Mouse (Mus musculus): ENCODE results near the gene Mtmr2. TPM values are rescaled to one million over a fixed set of nuclear protein-coding genes. Genes with fewer than 3 reads are reported as not detected.
A peak's percentile ranks its signal among the peaks of the same experiment; 100 is the strongest.

Mtmr2 gene
- polyA plus RNA-seq, 1 experiment from 2014 or later: 76.7 TPM

DNA sequence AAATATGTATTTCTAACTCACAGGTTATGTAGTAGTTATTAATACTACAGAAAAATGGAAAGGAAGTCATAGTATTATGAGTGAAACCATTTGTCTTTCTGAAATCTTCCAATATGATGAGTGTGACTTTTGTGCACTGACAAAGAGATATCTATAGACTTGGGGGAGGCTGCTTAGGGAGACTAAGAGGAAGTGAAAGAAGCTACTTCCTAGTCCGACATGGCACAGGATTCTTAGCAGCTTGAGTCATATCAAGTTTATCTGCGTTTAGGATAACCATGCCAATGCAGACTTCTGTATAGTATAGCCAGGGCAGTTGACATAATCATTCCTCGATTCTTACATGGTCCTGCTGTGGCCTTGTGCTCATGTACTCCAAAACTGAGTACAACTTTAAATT is 87.0 kb downstream of the Mtmr2 start:
- Histone ChIP-seq H3K4me3 (replicated peaks; ENCODE audit: low read depth, low read length) (no peak overlapping the region), H3K4me2 (ENCODE audit: low read length) (no peak overlapping the region), H3K9me3 (replicated peaks; ENCODE audit: low read length) (no peaks in the 10 kb centered on the region), H3K4me1 (replicated peaks; ENCODE audit: insufficient read depth, low read length) (no peaks in the 10 kb centered on the region), H3K27ac (no peak overlapping the region), H3K27me3 (ENCODE audit: insufficient read depth, low read length) (no peaks in the 10 kb centered on the region), H3K36me3 (ENCODE audit: insufficient read depth, low read length) (peaks cover 71% of the 10 kb centered on the region), H3K9ac (ENCODE audit: low read depth, low read length) (no peak overlapping the region)
- DNase-seq (ENCODE audit: low spot score) (no peak), ATAC-seq (replicated peaks; ENCODE audit: low FRiP score, low read depth) (no peak)
- WGBS: 77% methylated on average over 3 of the region's 3 CpGs
- no peak for TF ChIP-seq CTCF (IDR thresholded peaks at IDR 0.05; ENCODE audit: low read depth)

GRCm38 (mm10) chr9:13836726-13837125 is 88.5 kb downstream of the Mtmr2 start:
- Histone ChIP-seq H3K4me3 (replicated peaks; ENCODE audit: low read depth, low read length) (no peak overlapping the region), H3K4me1 (replicated peaks; ENCODE audit: insufficient read depth, low read length) (no peaks in the 10 kb centered on the region), H3K9ac (ENCODE audit: low read depth, low read length) (no peak overlapping the region), H3K4me2 (ENCODE audit: low read length) (no peak overlapping the region), H3K36me3 (ENCODE audit: insufficient read depth, low read length) (peaks cover 73% of the 10 kb centered on the region), H3K27ac (no peak overlapping the region), H3K9me3 (replicated peaks; ENCODE audit: low read length) (no peaks in the 10 kb centered on the region), H3K27me3 (ENCODE audit: insufficient read depth, low read length) (no peaks in the 10 kb centered on the region)
- 68% methylated on average over 2 of the region's 2 CpGs for WGBS
- DNase-seq (ENCODE audit: low spot score): no peak
- ATAC-seq (replicated peaks; ENCODE audit: low FRiP score, low read depth): no peak
- TF ChIP-seq CTCF (IDR thresholded peaks at IDR 0.05; ENCODE audit: low read depth): no peak

DNA sequence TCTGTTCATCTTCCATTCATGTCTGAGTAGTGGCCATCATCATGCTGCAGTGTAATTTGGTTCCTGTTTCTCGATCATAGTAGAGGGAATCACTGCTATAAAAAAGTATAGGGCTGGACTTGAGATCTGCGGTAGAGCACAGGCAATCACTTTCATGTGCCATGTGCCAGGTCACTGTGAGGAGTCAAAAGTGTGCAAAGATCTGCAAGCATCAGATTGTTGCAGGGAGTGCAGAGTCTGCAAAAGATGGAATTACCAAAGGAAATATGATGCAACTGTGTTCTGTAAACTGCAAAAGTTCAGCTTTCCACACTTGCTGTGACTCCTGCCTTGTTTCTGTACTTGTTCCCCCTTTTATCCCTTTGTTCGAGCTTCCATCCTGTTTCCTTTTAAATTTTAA is 99.4 kb downstream of the Mtmr2 start:
- H3K9ac ChIP-seq (ENCODE audit: low read depth, low read length): no peak overlapping the region
- TF ChIP-seq CTCF (IDR thresholded peaks at IDR 0.05; ENCODE audit: low read depth): no peak
- H3K9me3 ChIP-seq (replicated peaks; ENCODE audit: low read length): no peaks in the 10 kb centered on the region
- H3K36me3 ChIP-seq (ENCODE audit: insufficient read depth, low read length): peaks cover 16% of the 10 kb centered on the region; the same call in 1 of the 2 replicates
- no peaks in the 10 kb centered on the region for H3K27me3 ChIP-seq (ENCODE audit: insufficient read depth, low read length)
- no peak overlapping the region for H3K4me2 ChIP-seq (ENCODE audit: low read length)
- DNase-seq (ENCODE audit: low spot score): no peak
- H3K4me3 ChIP-seq (replicated peaks; ENCODE audit: low read depth, low read length): no peak overlapping the region
- H3K4me1 ChIP-seq (replicated peaks; ENCODE audit: insufficient read depth, low read length): no peaks in the 10 kb centered on the region
- WGBS: 73% methylated on average over 3 of the region's 3 CpGs
- H3K27ac ChIP-seq: no peak overlapping the region
- ATAC-seq (replicated peaks; ENCODE audit: low FRiP score, low read depth): no peak

DNA sequence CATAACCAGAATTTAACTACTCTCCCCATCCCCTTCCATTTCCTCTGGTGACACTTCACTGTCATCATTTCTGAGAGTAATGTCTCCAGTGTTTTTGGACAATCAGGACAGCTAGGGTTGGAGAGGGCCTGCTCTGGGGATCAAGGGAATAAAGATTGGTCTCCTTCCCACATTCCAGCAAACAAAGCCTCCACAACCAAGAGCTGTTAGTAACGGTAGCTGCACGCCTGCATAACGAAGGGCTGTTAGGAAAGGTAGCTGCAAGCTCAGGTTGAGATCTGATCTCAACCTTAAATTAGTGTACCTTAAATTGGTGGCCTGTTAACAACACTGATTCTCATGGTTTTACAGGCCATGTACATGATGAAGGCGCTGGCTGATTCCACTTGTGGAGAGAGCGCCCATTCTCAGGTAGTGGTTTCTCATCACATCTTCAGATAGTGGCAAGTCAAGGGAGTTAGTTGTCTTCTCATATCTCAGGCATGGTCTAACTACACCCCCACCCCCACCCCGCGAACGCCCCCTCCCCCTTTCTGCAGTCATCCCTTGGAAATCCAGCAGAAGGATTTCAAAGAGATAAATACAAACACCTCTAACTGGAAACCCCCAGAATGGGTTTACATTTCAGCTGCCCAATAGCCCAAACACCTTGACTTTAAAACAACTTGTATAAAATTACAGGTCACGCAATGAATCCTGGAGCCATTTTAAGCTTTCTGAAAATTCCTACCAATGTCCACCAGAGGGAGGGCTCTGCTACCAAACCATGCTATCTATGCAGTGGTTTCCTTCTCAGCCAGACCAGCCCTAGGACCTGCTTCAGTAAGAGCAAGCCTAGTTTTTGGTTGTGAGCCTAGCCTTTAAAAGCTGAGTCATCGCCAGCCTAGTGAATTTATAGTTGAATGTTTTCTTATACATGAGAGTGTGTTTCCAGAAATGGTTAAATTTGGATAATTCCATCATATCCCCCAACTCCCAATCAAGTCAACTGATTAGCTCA is 100.6 kb downstream of the Mtmr2 start:
- Histone ChIP-seq H3K4me3 (replicated peaks; ENCODE audit: low read depth, low read length) (no peak overlapping the region), H3K4me1 (replicated peaks; ENCODE audit: insufficient read depth, low read length) (no peaks in the 10 kb centered on the region), H3K4me2 (ENCODE audit: low read length) (no peak overlapping the region), H3K9ac (ENCODE audit: low read depth, low read length) (no peak overlapping the region), H3K9me3 (replicated peaks; ENCODE audit: low read length) (no peaks in the 10 kb centered on the region), H3K27ac (no peak overlapping the region), H3K36me3 (ENCODE audit: insufficient read depth, low read length) (0 out of 2 replicates have a peak, but pooled peaks cover 10% of the 10 kb centered on the region), H3K27me3 (ENCODE audit: insufficient read depth, low read length) (no peaks in the 10 kb centered on the region)
- ATAC-seq (replicated peaks; ENCODE audit: low FRiP score, low read depth) (peak; percentile 68), DNase-seq (ENCODE audit: low spot score) (peak; percentile 89)
- peak; percentile 89 for TF ChIP-seq CTCF (IDR thresholded peaks at IDR 0.05; ENCODE audit: low read depth)
- WGBS: 67% methylated on average over 10 of the region's 10 CpGs

DNA sequence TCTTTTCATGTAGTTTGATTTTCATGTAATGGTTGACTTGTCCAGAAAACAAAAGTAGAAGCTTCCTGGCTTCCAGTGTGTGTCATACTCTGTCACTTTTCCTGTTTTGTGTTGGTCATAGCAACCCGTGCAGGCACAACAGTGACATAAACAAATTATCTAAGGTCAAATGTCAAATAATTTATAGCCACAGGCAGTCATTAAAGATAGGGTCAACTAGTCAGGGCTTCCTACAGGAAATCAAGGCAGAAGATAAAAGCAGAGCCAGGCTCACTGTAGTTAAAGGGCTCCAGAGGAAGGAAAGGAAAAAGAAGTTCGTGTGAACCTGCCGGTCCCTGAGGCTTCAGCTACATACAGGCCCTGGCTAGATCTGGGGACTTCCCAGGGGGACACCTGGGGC is 105.7 kb downstream of the Mtmr2 start:
- DNase-seq (ENCODE audit: low spot score): peak; percentile 47
- H3K27ac ChIP-seq: no peak overlapping the region
- H3K4me3 ChIP-seq (replicated peaks; ENCODE audit: low read depth, low read length): no peak overlapping the region
- no peaks in the 10 kb centered on the region for H3K9me3 ChIP-seq (replicated peaks; ENCODE audit: low read length)
- no peaks in the 10 kb centered on the region for H3K36me3 ChIP-seq (ENCODE audit: insufficient read depth, low read length)
- no peak overlapping the region for H3K4me2 ChIP-seq (ENCODE audit: low read length)
- no peaks in the 10 kb centered on the region for H3K4me1 ChIP-seq (replicated peaks; ENCODE audit: insufficient read depth, low read length)
- ATAC-seq (replicated peaks; ENCODE audit: low FRiP score, low read depth): no peak
- WGBS: 13% methylated on average over 3 of the region's 3 CpGs
- H3K9ac ChIP-seq (ENCODE audit: low read depth, low read length): no peak overlapping the region
- H3K27me3 ChIP-seq (ENCODE audit: insufficient read depth, low read length): no peaks in the 10 kb centered on the region
- no peak for TF ChIP-seq CTCF (IDR thresholded peaks at IDR 0.05; ENCODE audit: low read depth)

Other genes starting within 250 kb of the Mtmr2 start
- 49.2 and 50.3 TPM in 2 replicates for gene Cep57, start 78.7 kb downstream of the Mtmr2 start, polyA plus RNA-seq (2015; fragmentation: Nextera tagmentation; extraction: Ambion mirVana)
- 19.6 and 20.3 TPM in 2 replicates for gene Fam76b, start 79.3 kb downstream of the Mtmr2 start, polyA plus RNA-seq (2015; fragmentation: Nextera tagmentation; extraction: Ambion mirVana)

Data from kidney, postnatal 0 days (tissue).